Mouse (Mus musculus): ENCODE results near the gene Rab3gap1.

DNA sequence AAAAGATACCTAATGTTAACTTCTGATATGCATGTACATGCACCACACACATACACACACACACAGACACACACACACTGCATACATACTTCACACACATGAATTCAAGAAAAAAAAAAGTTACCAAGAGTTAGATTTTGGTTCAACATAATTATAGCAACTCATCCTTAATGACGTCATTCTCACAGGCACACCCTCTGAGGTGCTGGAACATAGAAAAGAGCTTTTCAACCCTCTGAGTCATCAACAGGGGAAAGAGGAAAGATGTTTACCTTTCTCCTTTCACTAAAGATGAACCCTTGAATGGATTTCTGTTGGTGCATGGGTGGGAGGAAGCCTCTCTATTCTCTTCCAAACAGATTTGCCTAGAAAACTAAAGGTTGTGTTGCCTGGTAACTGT, 30.0 kb upstream of the Rab3gap1 start:
- no peak for TF ChIP-seq CTCF (IDR thresholded peaks at IDR 0.05; ENCODE audit: control insufficient read depth, insufficient read depth, low read length)
- no peak for TF ChIP-seq POLR2A (IDR thresholded peaks at IDR 0.05; ENCODE audit: borderline replicate concordance, control insufficient read depth, low read depth, low read length)
